Mouse (Mus musculus) E14TG2a.4 (cell line): ENCODE measurements around the gene Abl1.

Experiments used
- CTCF ChIP-seq: conservative IDR thresholded peaks from 2 replicates; pipeline ENCODE4 v1.5.1; 2014; ENCODE audit warnings: low read length
- NANOG ChIP-seq: IDR thresholded peaks from 2 replicates; pipeline ENCODE4 v1.6.1; 2014; ENCODE audit warnings: borderline replicate concordance, low read length, mixed read lengths
- POU5F1 ChIP-seq: IDR thresholded peaks from 2 replicates; pipeline ENCODE4 v1.6.1; 2014; ENCODE audit warnings: low read length, borderline replicate concordance

GRCm38 (mm10) chr2:31703226-31703625, 15.1 kb downstream of the Abl1 start:
- TF ChIP-seq CTCF (no peak), NANOG (no peak), POU5F1 (no peak)
